Comparison of ENCODE assay signal across 9 mouse cellular contexts in genomic region chr4:98243941-98244929, GRCm38 (mm10).
A peak's percentile ranks its signal among the peaks of the same experiment; 100 is the strongest.
DNase-seq lines count a peak whose midpoint lies in the region; ATAC-seq and TF ChIP-seq lines count a peak whose summit lies in the region.
"Had no signal": no experiment of that assay in that cellular context is flagged by ENCODE, and none has a peak within 500 bp of the region (broad histone marks: within the 10 kb centered on the region; RNA-seq: fewer than 3 reads in every experiment).

No protein-coding gene starts in this region.

- H3K9ac ChIP-seq in liver, postnatal 0 days (replicated peaks): no peak overlapping the region
- H3K9ac ChIP-seq in liver, embryonic 11.5 days (ENCODE audit: low read depth, low read length): no peak overlapping the region
- H3K9ac ChIP-seq in forebrain, embryonic 12.5 days: 0 out of 2 replicates have a peak overlapping the region, but pooled peaks have one; percentile 17
- no peak overlapping the region for H3K9ac ChIP-seq in lung, embryonic 15.5 days

- no peaks in the 10 kb centered on the region for H3K9me3 ChIP-seq in liver, postnatal 0 days (ENCODE audit: low read length)
- H3K9me3 ChIP-seq in liver, embryonic 11.5 days (ENCODE audit: control insufficient read depth, low read length): no peaks in the 10 kb centered on the region
- no peaks in the 10 kb centered on the region for H3K9me3 ChIP-seq in forebrain, embryonic 12.5 days
- no peaks in the 10 kb centered on the region for H3K9me3 ChIP-seq in lung, embryonic 15.5 days

- intact Hi-C loops in heart, postnatal 14 days (cut with DNase I): loop anchor here (5.0 to 10.0 kb wide), 2 partner anchors 78 to 489 kb away; no protein-coding TSS in a partner anchor

- no peak overlapping the region for H3K4me3 ChIP-seq in liver, postnatal 0 days (ENCODE audit: low read depth, low read length)
- no peak overlapping the region for H3K4me3 ChIP-seq in liver, embryonic 11.5 days (ENCODE audit: low read depth, low read length)
- peak overlapping the region; percentile 17 for H3K4me3 ChIP-seq in forebrain, embryonic 12.5 days (replicated peaks)
- peak overlapping the region; percentile 7; the same call in 1 of the 2 replicates for H3K4me3 ChIP-seq in lung, embryonic 15.5 days

- DNase-seq in liver, postnatal 0 days: peak; percentile 14
- DNase-seq in liver, embryonic 11.5 days (ENCODE audit: low spot score): no peak
- DNase-seq in heart, postnatal 14 days: peak; percentile 12 to 29
- DNase-seq in kidney, postnatal 10 days: peak; percentile 42
- DNase-seq in right cerebral cortex, postnatal 10 days (ENCODE audit: low spot score in 2 of 2): peak; percentile 56 to 66

- no peaks in the 10 kb centered on the region for H3K27me3 ChIP-seq in liver, postnatal 0 days (ENCODE audit: insufficient read depth, low read length)
- no peaks in the 10 kb centered on the region for H3K27me3 ChIP-seq in liver, embryonic 11.5 days (replicated peaks; ENCODE audit: control insufficient read depth, insufficient read depth, low read length)
- no peaks in the 10 kb centered on the region for H3K27me3 ChIP-seq in forebrain, embryonic 12.5 days
- H3K27me3 ChIP-seq in lung, embryonic 15.5 days: no peaks in the 10 kb centered on the region

- TF ChIP-seq EP300 in liver, postnatal 0 days (IDR thresholded peaks at IDR 0.05; ENCODE audit: low read depth): no peak

- no peak overlapping the region; the same call in 1 of the 2 replicates for H3K4me2 ChIP-seq in liver, postnatal 0 days (ENCODE audit: low read depth, low read length)
- H3K4me2 ChIP-seq in liver, embryonic 11.5 days: no peak overlapping the region; the same call in 1 of the 2 replicates
- peak overlapping the region; percentile 51 for H3K4me2 ChIP-seq in forebrain, embryonic 12.5 days
- H3K4me2 ChIP-seq in lung, embryonic 15.5 days: peak overlapping the region; percentile 51

- 14% methylated on average over 16 of the region's 16 CpGs for WGBS in liver, postnatal 0 days (ENCODE audit: insufficient replicate concordance)
- 17% methylated on average over 14 of the region's 16 CpGs for whole genome bisulfite sequencing in liver, embryonic 11.5 days
- WGBS in forebrain, embryonic 12.5 days: 10% methylated on average over 15 of the region's 16 CpGs
- WGBS in lung, embryonic 15.5 days: 6% methylated on average over 15 of the region's 16 CpGs

- no peak for ATAC-seq in liver, postnatal 0 days
- ATAC-seq in liver, embryonic 11.5 days (replicated peaks; ENCODE audit: low FRiP score): no peak
- ATAC-seq in forebrain, embryonic 12.5 days (ENCODE audit: low FRiP score): peak; percentile 82
- ATAC-seq in lung, embryonic 15.5 days (ENCODE audit: borderline replicate concordance, extremely low read depth, low FRiP score, low TSS enrichment): peak; percentile 64; the same call in 1 of the 2 replicates
- ATAC-seq in monocyte, adult 5-6 weeks (replicated peaks; ENCODE audit: insufficient number of reproducible peaks, low FRiP score, low TSS enrichment, poor library complexity, severe bottlenecking): no peak

- no peak overlapping the region for H3K27ac ChIP-seq in liver, postnatal 0 days (ENCODE audit: low read depth)
- H3K27ac ChIP-seq in liver, embryonic 11.5 days (ENCODE audit: low read depth, low read length): no peak overlapping the region
- H3K27ac ChIP-seq in forebrain, embryonic 12.5 days: peak overlapping the region; percentile 77
- peak overlapping the region; percentile 59 for H3K27ac ChIP-seq in lung, embryonic 15.5 days

- no peaks in the 10 kb centered on the region for H3K36me3 ChIP-seq in liver, postnatal 0 days (replicated peaks; ENCODE audit: insufficient read depth, low read length)
- no peaks in the 10 kb centered on the region for H3K36me3 ChIP-seq in liver, embryonic 11.5 days (ENCODE audit: control insufficient read depth, insufficient read depth, low read length)
- no peaks in the 10 kb centered on the region for H3K36me3 ChIP-seq in forebrain, embryonic 12.5 days (replicated peaks)
- H3K36me3 ChIP-seq in lung, embryonic 15.5 days: no peaks in the 10 kb centered on the region
- H3K36me3 ChIP-seq: G1E had no signal

- TF ChIP-seq CTCF in liver, postnatal 0 days (IDR thresholded peaks at IDR 0.05; ENCODE audit: low read depth): no peak

- no peaks in the 10 kb centered on the region for H3K4me1 ChIP-seq in liver, postnatal 0 days (ENCODE audit: insufficient read depth)
- no peaks in the 10 kb centered on the region; the same call in 1 of the 2 replicates for H3K4me1 ChIP-seq in liver, embryonic 11.5 days (replicated peaks; ENCODE audit: control insufficient read depth, insufficient read depth, low read length)
- H3K4me1 ChIP-seq in forebrain, embryonic 12.5 days: peaks cover 24% of the 10 kb centered on the region
- H3K4me1 ChIP-seq in lung, embryonic 15.5 days: peaks cover 17% of the 10 kb centered on the region

Comparison
In these comparisons a context has a peak if more than half of its experiments do, and no peak if none do; other contexts are left out.
1. ATAC-seq: peak in forebrain, embryonic 12.5 days (single experiment) and lung, embryonic 15.5 days (single experiment); none in liver, postnatal 0 days (single experiment), liver, embryonic 11.5 days (single experiment) and monocyte, adult 5-6 weeks (single experiment).
2. H3K27ac ChIP-seq: peak in forebrain, embryonic 12.5 days (single experiment) and lung, embryonic 15.5 days (single experiment); none in liver, postnatal 0 days (single experiment) and liver, embryonic 11.5 days (single experiment).
3. H3K4me2 ChIP-seq: peak in forebrain, embryonic 12.5 days (single experiment) and lung, embryonic 15.5 days (single experiment); none in liver, postnatal 0 days (single experiment) and liver, embryonic 11.5 days (single experiment).
4. H3K4me3 ChIP-seq: peak in forebrain, embryonic 12.5 days (single experiment) and lung, embryonic 15.5 days (single experiment); none in liver, postnatal 0 days (single experiment) and liver, embryonic 11.5 days (single experiment).